Mouse (Mus musculus) hindbrain, embryonic 10.5 days (tissue): ENCODE measurements around the gene Xrn2. TPM values are rescaled to one million over a fixed set of nuclear protein-coding genes. Genes with fewer than 3 reads are reported as not detected.

Experiments
- DNase-seq: peaks from one replicate; pipeline ENCODE4 v3.0.0-alpha.2; 2017; ENCODE audit warnings: low spot score
- H3K27ac ChIP-seq: fragments of 300-500 bp; sonication (generic); 2 replicates; pipeline ENCODE4 v1.5.1; 2016; ENCODE audit warnings: mild to moderate bottlenecking, moderate library complexity
- H3K27me3 ChIP-seq: fragments of 300-500 bp; sonication (generic); 2 replicates; pipeline ENCODE4 v1.6.1; 2016; ENCODE audit warnings: mild to moderate bottlenecking; ENCODE audit not compliant: poor library complexity, insufficient read depth, severe bottlenecking
- H3K36me3 ChIP-seq: fragments of 300-500 bp; sonication (generic); 2 replicates; pipeline ENCODE4 v1.6.1; 2016; ENCODE audit warnings: mild to moderate bottlenecking, moderate library complexity
- H3K4me1 ChIP-seq: fragments of 300-500 bp; sonication (generic); replicated peaks from 2 replicates; pipeline ENCODE4 v1.6.1; 2016; ENCODE audit warnings: mild to moderate bottlenecking
- H3K4me3 ChIP-seq: fragments of 300-500 bp; sonication (generic); 2 replicates; pipeline ENCODE4 v1.5.1; 2016; ENCODE audit warnings: mild to moderate bottlenecking, moderate library complexity
- H3K9me3 ChIP-seq: fragments of 300-500 bp; sonication (generic); 2 replicates; pipeline ENCODE4 v1.6.1; 2016; ENCODE audit warnings: mild to moderate bottlenecking, moderate library complexity
- WGBS: fragments of 180-500 bp; shearing (Covaris S2); methylation state at CpG from one replicate; pipeline ENCODE4 v1.1.7; 2016; 5-methylcytosine and 5-hydroxymethylcytosine counted together
- polyA plus RNA-seq: library from polyadenylated mRNA; unstranded; fragments of >200 nt; fragmentation: Nextera tagmentation; extraction: Ambion mirVana; gene quantifications from 2 replicates; pipeline ENCODE4 v1.2.1, GENCODE M21; 2016

The Xrn2 gene
- polyA plus RNA-seq, result 65.7 and 81.2 TPM in 2 replicates

DNA sequence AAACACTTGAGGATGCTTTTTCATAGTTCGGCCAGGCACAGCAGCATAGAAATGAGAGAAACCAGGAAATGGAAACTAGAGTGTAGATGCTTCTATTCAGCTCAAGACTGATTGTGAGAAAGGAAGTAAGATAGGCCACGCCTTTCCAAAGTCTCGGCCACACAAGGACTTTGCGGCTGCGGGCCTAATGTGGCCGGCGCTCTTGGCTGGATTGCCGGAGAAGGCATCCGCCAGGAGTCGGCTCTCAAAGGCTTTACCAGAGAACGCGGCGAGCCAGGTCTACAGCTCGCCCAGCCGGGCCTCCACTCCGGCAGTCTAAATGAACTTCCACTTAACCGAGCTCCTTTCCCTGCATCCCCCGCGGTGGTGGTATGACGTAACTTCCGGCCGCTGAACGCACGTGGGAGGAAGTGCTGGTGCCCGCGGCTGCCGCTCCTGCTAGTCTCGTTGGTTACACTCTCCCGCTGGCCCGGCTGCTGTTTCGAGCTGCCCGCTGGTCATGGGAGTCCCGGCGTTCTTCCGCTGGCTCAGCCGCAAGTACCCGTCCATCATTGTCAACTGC is at the start of gene Xrn2:
Gene Xrn2 (plus strand): TSS at position 374 of the 562 bp plus-strand sequence.
- peak within 1 kb of the TSS; percentile 95 for H3K27ac ChIP-seq
- H3K4me3 ChIP-seq, result peak within 1 kb of the TSS; percentile 66
- peaks cover 15% of the 10 kb centered on the region; the same call in 1 of the 2 replicates for H3K36me3 ChIP-seq
- peak; percentile 98 for DNase-seq
- H3K4me1 ChIP-seq, result peaks cover 19% of the 10 kb centered on the region
- H3K27me3 ChIP-seq, result no peaks in the 10 kb centered on the region
- H3K9me3 ChIP-seq, result no peaks in the 10 kb centered on the region
- under 1% methylated on average over 37 of the region's 37 CpGs for WGBS

DNA sequence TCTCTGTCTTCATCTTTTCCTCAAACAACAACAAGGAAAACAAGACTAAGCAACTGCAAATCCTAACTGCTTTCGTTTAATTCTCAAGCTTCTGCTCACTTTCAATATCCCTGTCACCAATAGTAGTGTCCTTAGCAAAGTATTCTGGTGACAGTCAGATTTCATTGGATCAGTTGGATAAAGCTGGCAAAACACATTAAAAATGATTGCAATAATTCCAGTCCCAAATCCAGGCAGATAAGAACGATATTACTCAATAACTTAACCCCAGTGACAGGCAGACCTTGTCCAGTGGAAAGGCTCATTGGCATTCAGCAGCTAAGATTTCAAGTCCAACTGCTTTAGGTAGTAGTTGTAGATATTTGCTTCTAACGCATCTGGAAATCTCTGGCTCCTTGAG is 37.8 kb upstream of the Xrn2 start:
- 87% methylated on average over 3 of the region's 3 CpGs for WGBS
- DNase-seq, result no peak
- Histone ChIP-seq H3K4me3 (no peak overlapping the region), H3K9me3 (no peaks in the 10 kb centered on the region), H3K27ac (no peak overlapping the region), H3K4me1 (no peaks in the 10 kb centered on the region), H3K27me3 (no peaks in the 10 kb centered on the region), H3K36me3 (peaks cover 5% of the 10 kb centered on the region; the same call in 1 of the 2 replicates)

DNA sequence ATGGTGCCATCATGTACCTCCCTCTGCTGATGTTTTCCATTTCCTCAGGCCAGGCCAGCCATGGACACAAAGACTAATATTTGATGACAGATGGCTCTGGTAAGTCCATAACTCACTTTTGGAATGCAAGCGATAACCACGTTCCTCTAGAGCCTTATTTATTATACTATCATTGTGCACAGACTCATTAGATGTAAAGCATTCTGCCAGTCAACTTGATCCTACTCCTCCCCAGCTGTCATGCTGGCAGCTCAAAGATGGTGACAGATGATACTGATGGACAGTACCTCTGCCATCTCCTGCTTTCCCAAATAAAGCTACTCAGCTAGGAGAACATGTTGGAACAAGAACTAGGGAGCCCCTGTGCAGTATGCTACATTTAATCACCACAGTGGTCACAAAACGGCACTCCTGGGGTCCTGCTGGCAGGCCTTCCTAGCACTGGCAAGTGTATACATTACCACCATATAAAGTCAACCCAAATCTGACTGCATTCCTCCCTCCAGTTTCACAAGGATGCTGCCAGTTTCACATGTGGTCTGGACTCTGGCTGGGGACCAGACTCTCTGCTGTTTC is 37.3 kb upstream of the Xrn2 start:
- Histone ChIP-seq H3K4me3 (no peak overlapping the region), H3K36me3 (no peaks in the 10 kb centered on the region), H3K27me3 (no peaks in the 10 kb centered on the region), H3K9me3 (no peaks in the 10 kb centered on the region), H3K4me1 (no peaks in the 10 kb centered on the region), H3K27ac (no peak overlapping the region)
- no peak for DNase-seq
- WGBS, result 89% methylated on average over 3 of the region's 3 CpGs

DNA sequence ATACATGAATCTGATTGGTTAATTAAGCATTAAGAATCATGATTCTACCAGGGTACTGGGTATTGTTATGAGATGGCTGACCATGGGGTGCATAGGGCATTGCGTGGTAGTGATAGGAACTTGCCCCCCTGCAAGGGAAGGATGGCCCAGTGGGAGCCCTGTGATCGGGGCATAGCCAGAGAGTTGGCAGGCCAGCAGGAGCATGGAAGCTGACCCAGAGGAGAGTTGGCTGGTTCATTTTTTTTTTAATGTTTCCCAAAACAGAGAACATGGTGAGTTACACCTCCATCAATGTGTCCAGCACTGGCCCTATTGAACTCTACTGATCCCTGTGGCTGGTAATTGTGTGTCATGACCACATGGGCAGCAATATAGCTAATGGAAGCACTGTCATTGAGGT is 30.0 kb upstream of the Xrn2 start:
- Histone ChIP-seq H3K9me3 (no peaks in the 10 kb centered on the region), H3K27ac (no peak overlapping the region), H3K4me1 (no peaks in the 10 kb centered on the region), H3K36me3 (no peaks in the 10 kb centered on the region), H3K27me3 (no peaks in the 10 kb centered on the region), H3K4me3 (no peak overlapping the region)
- DNase-seq, result no peak
- 94% methylated on average over 2 of the region's 2 CpGs for WGBS

DNA sequence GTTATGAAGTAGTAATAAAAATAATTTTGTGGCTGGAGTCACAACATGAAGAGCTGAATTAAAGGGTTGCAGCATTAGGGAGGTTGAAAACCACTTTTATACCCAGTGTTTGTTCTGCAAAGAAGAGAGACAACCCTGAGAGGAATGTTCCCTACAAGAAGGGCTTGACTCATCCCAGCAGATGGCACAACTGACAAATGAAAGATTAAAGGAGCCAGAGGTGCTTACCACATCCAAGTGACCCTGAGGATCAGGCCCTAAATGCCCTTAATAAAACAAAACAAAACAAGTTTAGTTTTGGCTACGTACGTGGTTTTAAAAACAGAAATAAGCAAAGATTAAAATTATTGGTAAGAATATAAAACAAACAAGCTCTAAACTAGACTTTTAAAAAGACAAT is 28.0 kb upstream of the Xrn2 start:
- Histone ChIP-seq H3K4me1 (no peaks in the 10 kb centered on the region), H3K36me3 (no peaks in the 10 kb centered on the region), H3K27me3 (no peaks in the 10 kb centered on the region), H3K4me3 (no peak overlapping the region), H3K9me3 (no peaks in the 10 kb centered on the region), H3K27ac (no peak overlapping the region)
- 90% methylated on average over 2 of the region's 2 CpGs for WGBS
- DNase-seq, result no peak

DNA sequence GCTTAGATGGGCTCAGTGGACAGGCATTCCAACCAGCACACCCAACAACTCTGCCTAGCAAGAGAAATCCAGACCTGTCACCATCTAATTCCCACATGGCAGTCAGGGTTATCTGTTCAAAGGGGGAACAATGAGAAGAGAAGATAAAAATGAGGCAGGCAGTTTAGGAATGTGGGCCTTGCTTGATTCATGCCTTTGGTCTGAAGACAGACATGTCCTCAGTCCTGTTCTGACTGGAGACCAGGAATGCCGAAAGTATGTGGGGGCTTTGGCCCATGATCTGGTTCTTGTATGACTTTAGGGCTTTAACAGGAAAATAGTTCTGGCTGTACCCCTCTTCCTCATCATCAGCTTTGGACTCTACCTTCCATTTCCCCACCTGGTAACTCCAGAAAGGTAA is 27.0 kb upstream of the Xrn2 start:
- Histone ChIP-seq H3K9me3 (no peaks in the 10 kb centered on the region), H3K36me3 (no peaks in the 10 kb centered on the region), H3K4me1 (no peaks in the 10 kb centered on the region), H3K27ac (no peak overlapping the region), H3K27me3 (no peaks in the 10 kb centered on the region), H3K4me3 (no peak overlapping the region)
- WGBS, result 85% methylated on average over 1 of the region's 1 CpGs
- DNase-seq, result no peak

DNA sequence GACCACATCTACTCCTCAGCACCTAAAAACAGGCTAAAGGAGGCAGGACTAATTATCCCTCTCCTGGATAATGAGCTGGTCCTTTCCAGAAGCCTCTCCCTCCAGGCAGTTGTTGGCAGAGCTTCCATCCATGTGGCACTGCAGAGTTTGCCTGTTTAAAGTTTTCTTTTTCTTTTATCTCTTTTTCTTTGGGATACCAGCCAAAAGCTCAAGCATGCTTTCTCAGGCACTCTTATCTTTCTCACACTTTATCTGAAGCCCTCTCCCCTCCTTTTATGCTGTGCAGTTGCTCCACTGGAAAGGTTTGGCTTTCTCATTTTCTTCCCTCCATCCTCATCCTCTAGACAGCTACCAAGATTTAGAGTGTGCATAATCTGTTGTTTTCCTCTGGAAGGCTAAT is 26.4 kb upstream of the Xrn2 start:
- no peak for DNase-seq
- Histone ChIP-seq H3K4me3 (no peak overlapping the region), H3K4me1 (no peaks in the 10 kb centered on the region), H3K27me3 (no peaks in the 10 kb centered on the region), H3K27ac (no peak overlapping the region), H3K9me3 (no peaks in the 10 kb centered on the region), H3K36me3 (no peaks in the 10 kb centered on the region)

DNA sequence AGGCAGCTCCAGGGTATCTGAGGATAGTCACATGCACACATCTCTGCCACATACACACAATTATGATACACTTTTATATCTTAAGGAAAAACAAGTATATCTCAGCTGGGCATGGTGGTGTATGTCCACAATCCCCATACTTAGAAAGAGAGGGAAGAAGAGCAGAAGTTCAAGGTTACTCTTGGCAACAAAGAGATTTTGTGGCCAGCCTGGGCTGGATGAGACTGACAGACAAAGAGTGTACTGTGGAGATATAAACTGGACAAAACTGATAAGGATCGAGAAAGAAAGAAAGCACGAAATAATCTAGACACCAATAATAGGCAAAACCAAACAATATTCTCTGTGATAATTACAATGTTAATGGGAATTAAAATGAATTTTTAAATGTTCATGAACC is 5.5 kb upstream of the Xrn2 start:
- peaks cover 11% of the 10 kb centered on the region; the same call in 1 of the 2 replicates for H3K36me3 ChIP-seq
- H3K4me1 ChIP-seq, result peaks cover 8% of the 10 kb centered on the region
- 91% methylated on average over 2 of the region's 2 CpGs for WGBS
- no peak for DNase-seq
- no peak overlapping the region for H3K4me3 ChIP-seq
- 0 out of 2 replicates have a peak, but pooled peaks cover 3% of the 10 kb centered on the region for H3K9me3 ChIP-seq
- no peaks in the 10 kb centered on the region for H3K27me3 ChIP-seq
- H3K27ac ChIP-seq, result no peak overlapping the region

DNA sequence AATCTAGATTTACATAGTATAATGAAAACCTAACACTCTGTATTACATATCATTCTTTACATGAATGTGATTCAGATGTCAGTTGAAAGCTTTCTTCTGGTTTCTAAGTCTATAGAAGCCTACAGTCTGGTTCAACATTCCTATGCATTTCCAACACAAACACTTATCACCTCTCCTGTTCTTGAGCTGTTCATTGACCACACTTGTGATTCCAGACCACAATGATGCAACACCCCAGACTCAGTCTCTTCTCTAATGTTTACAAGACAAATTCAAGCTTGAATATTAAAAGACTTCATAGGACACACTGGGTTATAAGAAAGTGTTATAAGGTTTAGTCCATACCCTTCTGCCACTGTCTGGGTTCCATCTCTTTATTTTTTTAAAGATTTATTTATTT is 3.7 kb upstream of the Xrn2 start:
- no peak for DNase-seq
- Histone ChIP-seq H3K27ac (no peak overlapping the region), H3K27me3 (no peaks in the 10 kb centered on the region), H3K4me1 (peaks cover 12% of the 10 kb centered on the region), H3K36me3 (peaks cover 11% of the 10 kb centered on the region; the same call in 1 of the 2 replicates), H3K9me3 (0 out of 2 replicates have a peak, but pooled peaks cover 3% of the 10 kb centered on the region), H3K4me3 (no peak overlapping the region)

DNA sequence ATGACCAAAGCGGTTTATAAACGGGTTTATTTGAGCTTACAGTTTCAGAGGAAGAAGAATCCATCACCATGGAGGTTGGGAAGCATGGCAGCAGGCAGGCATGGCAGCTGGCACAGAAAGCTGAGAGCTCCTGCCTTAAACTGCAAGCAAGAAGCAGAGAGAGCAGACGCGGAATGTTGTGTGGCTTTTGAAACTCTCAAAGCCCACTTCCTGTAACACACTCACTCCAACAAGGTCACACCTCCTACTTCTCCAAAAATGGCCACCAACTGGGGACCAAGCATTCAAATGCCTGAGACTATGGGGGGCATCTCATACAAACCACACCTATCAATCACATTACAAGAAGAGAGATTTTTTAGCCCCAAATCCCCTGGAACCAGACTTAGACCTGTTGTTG is 2.7 kb upstream of the Xrn2 start:
- H3K27me3 ChIP-seq, result no peaks in the 10 kb centered on the region
- peaks cover 19% of the 10 kb centered on the region for H3K4me1 ChIP-seq
- H3K36me3 ChIP-seq, result peaks cover 11% of the 10 kb centered on the region; the same call in 1 of the 2 replicates
- no peak overlapping the region for H3K4me3 ChIP-seq
- WGBS, result 91% methylated on average over 4 of the region's 4 CpGs
- no peak for DNase-seq
- H3K27ac ChIP-seq, result no peak overlapping the region
- 0 out of 2 replicates have a peak, but pooled peaks cover 3% of the 10 kb centered on the region for H3K9me3 ChIP-seq

DNA sequence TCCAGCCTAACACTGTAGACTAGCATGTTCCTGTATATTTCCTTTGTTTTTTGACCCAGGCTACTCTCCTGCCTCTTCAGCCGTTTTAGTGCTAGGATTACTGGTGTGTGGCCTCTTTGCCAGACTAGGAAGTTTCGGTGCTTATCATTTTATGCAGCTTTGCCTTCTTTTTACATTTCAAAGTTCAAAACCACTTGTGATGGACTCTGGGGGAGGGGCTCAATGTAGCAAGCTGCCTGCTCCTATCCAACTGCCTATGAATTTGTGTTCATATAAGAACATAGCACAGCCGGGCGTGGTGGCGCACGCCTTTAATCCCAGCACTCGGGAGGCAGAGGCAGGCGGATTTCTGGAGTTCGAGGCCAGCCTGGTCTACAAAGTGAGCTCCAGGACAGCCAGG is 1.8 kb upstream of the Xrn2 start:
- H3K27me3 ChIP-seq, result no peaks in the 10 kb centered on the region
- no peak overlapping the region for H3K27ac ChIP-seq
- H3K4me1 ChIP-seq, result peaks cover 19% of the 10 kb centered on the region
- WGBS, result 96% methylated on average over 9 of the region's 9 CpGs
- H3K9me3 ChIP-seq, result no peaks in the 10 kb centered on the region
- H3K36me3 ChIP-seq, result peaks cover 14% of the 10 kb centered on the region; the same call in 1 of the 2 replicates
- DNase-seq, result no peak
- no peak overlapping the region for H3K4me3 ChIP-seq

DNA sequence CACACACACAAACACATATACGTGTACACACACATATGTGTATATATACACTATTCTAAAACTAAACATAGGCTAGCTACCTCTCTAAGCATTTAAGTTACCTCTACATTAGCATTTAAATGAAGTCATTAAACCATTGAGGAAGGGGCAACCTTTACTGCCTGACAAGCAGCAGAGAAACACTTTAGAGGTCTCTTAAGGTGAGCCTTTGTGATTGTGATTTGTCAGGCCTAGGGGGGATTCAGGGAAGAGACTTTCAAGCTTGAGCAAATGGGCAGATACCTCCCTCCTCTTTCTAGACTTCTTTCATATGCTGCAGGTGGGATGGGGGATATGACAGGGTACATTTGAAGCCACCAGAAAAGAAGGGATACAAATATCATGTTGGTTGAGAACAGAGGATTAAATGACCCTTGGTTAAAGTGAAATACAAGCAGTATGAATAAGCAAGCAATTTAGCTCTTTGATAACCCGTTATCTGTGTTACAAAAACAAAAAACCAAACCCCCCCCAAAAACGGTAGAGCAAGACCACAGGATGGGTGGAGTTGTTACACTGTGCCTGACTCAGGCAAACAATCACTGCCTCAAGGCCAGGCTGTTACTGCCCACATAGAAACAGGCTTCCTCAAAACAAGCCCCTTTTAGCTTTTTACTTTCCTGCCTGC is 1.2 kb upstream of the Xrn2 start:
- peak overlapping the region; percentile 66 for H3K4me3 ChIP-seq
- no peak for DNase-seq
- peaks cover 19% of the 10 kb centered on the region for H3K4me1 ChIP-seq
- no peaks in the 10 kb centered on the region for H3K9me3 ChIP-seq
- WGBS, result 84% methylated on average over 3 of the region's 3 CpGs
- H3K27ac ChIP-seq, result peak overlapping the region; percentile 95
- no peaks in the 10 kb centered on the region for H3K27me3 ChIP-seq
- H3K36me3 ChIP-seq, result peaks cover 15% of the 10 kb centered on the region; the same call in 1 of the 2 replicates

DNA sequence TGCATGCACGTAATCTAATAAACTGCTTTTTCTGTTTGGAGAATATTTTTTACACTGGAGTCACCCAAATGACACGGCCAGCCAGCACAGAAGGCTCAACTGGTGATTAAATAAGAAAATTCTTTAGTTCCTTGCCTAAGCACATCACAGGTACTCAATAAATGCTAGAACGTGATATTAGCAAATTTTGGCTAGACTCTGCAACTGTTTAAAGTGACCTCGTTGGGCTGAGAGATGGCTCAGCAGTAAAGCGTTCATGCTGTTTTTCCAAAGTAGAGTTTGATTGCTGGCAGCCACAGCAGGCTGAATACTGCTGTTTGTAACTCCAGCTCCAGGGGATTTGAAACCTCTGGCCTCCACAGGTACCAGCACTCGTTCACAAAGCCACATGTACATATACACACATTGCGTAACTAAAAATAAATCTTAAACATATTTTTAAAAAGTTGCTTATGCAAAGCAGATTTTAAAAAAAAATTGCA is 614 bp upstream of the Xrn2 start:
- Histone ChIP-seq H3K4me3 (peak overlapping the region; percentile 66), H3K9me3 (no peaks in the 10 kb centered on the region), H3K27me3 (no peaks in the 10 kb centered on the region), H3K27ac (peak overlapping the region; percentile 95), H3K36me3 (peaks cover 15% of the 10 kb centered on the region; the same call in 1 of the 2 replicates), H3K4me1 (peaks cover 19% of the 10 kb centered on the region)
- WGBS, result 61% methylated on average over 7 of the region's 7 CpGs
- no peak for DNase-seq
